Comparison of ENCODE assay signal across 12 mouse cellular contexts in the genomic region with DNA sequence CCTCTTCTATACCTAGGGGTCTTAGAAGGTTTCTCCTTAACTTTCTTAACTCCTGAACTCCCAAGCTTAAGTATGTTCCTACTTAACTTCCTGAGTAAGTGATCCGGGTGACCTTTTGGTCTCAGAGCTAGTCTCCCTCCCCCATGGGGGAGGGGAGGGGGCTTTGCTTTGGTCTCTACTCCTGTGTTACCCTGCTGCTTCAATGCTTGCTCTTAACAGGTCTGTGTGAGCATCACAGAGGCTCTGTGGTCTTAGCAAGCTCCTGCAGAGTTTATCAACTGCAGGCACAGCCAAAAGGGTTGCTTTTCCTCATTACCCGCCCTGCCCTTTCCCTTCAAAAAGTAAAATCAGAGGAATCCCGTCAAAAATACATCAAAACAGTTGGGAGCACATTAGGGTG.
A peak's percentile ranks its signal among the peaks of the same experiment; 100 is the strongest.
DNase-seq lines count a peak whose midpoint lies in the region; ATAC-seq and TF ChIP-seq lines count a peak whose summit lies in the region.
"Had no signal": no experiment of that assay in that cellular context is flagged by ENCODE, and none has a peak within 500 bp of the region (broad histone marks: within the 10 kb centered on the region; RNA-seq: fewer than 3 reads in every experiment).

No protein-coding gene starts in this region.

- DNase-seq in forebrain, embryonic 10.5 days (ENCODE audit: extremely low spot score, low spot score), result peak; percentile 25
- DNase-seq in forebrain, postnatal 0 days, result no peak
- no peak for DNase-seq in lung, adult 18-20 months
- peak; percentile 78 for DNase-seq in embryonic facial prominence, embryonic 11.5 days (ENCODE audit: low spot score)
- peak; percentile 19 for DNase-seq in retina, embryonic 14.5 days (ENCODE audit: low spot score)
- DNase-seq in frontal cortex, adult 2 months (ENCODE audit: extremely low spot score in 1 of 2, low spot score in 1 of 2), result no peak
- no peak for DNase-seq in liver, postnatal 0 days

- 4% methylated on average over 3 of the region's 3 CpGs for WGBS in forebrain, embryonic 10.5 days
- WGBS in forebrain, postnatal 0 days, result 15% methylated on average over 3 of the region's 3 CpGs
- WGBS in lung, embryonic 16.5 days, result 16% methylated on average over 3 of the region's 3 CpGs
- 7% methylated on average over 3 of the region's 3 CpGs for WGBS in embryonic facial prominence, embryonic 11.5 days
- 30% methylated on average over 3 of the region's 3 CpGs for WGBS in liver, postnatal 0 days (ENCODE audit: insufficient replicate concordance)

- TF ChIP-seq EP300 in liver, postnatal 0 days (IDR thresholded peaks at IDR 0.05; ENCODE audit: low read depth), result no peak

- 0 out of 2 replicates have a peak, but pooled peaks cover 5% of the 10 kb centered on the region for H3K36me3 ChIP-seq in forebrain, embryonic 10.5 days (replicated peaks)
- H3K36me3 ChIP-seq in forebrain, postnatal 0 days (ENCODE audit: insufficient read depth), result no peaks in the 10 kb centered on the region; the same call in 1 of the 2 replicates
- peaks cover 14% of the 10 kb centered on the region; the same call in 1 of the 2 replicates for H3K36me3 ChIP-seq in lung, embryonic 16.5 days (ENCODE audit: control insufficient read depth, insufficient read depth, low read length)
- no peaks in the 10 kb centered on the region for H3K36me3 ChIP-seq in embryonic facial prominence, embryonic 11.5 days (replicated peaks; ENCODE audit: control insufficient read depth, insufficient read depth, low read depth, low read length)
- no peaks in the 10 kb centered on the region for H3K36me3 ChIP-seq in liver, postnatal 0 days (replicated peaks; ENCODE audit: insufficient read depth, low read length)
- H3K36me3 ChIP-seq: liver, embryonic 12.5 days had no signal

- H3K9ac ChIP-seq in forebrain, postnatal 0 days, result no peak overlapping the region
- H3K9ac ChIP-seq in lung, embryonic 16.5 days (ENCODE audit: low read length), result 0 out of 2 replicates have a peak overlapping the region, but pooled peaks have one; percentile 26
- no peak overlapping the region for H3K9ac ChIP-seq in embryonic facial prominence, embryonic 11.5 days (replicated peaks; ENCODE audit: low read length)
- H3K9ac ChIP-seq in liver, postnatal 0 days (replicated peaks), result no peak overlapping the region
- H3K9ac ChIP-seq: liver, embryonic 12.5 days had no signal

- H3K9me3 ChIP-seq in forebrain, embryonic 10.5 days, result no peaks in the 10 kb centered on the region
- H3K9me3 ChIP-seq in forebrain, postnatal 0 days (ENCODE audit: low read length), result no peaks in the 10 kb centered on the region
- H3K9me3 ChIP-seq in lung, embryonic 16.5 days (ENCODE audit: control insufficient read depth, low read length), result no peaks in the 10 kb centered on the region
- no peaks in the 10 kb centered on the region for H3K9me3 ChIP-seq in embryonic facial prominence, embryonic 11.5 days (replicated peaks; ENCODE audit: control insufficient read depth, low read length)
- no peaks in the 10 kb centered on the region for H3K9me3 ChIP-seq in liver, postnatal 0 days (ENCODE audit: low read length)
- H3K9me3 ChIP-seq: liver, embryonic 12.5 days; neural tube, embryonic 12.5 days had no signal

- H3K4me1 ChIP-seq in forebrain, embryonic 10.5 days, result peaks cover 33% of the 10 kb centered on the region
- H3K4me1 ChIP-seq in forebrain, postnatal 0 days (ENCODE audit: insufficient read depth), result peaks cover 9% of the 10 kb centered on the region
- peaks cover 11% of the 10 kb centered on the region; the same call in 1 of the 2 replicates for H3K4me1 ChIP-seq in lung, embryonic 16.5 days (replicated peaks; ENCODE audit: control insufficient read depth, insufficient read depth, low read length)
- peaks cover 3% of the 10 kb centered on the region; the same call in 1 of the 2 replicates for H3K4me1 ChIP-seq in embryonic facial prominence, embryonic 11.5 days (ENCODE audit: control insufficient read depth, insufficient read depth, low read length)
- no peaks in the 10 kb centered on the region for H3K4me1 ChIP-seq in liver, postnatal 0 days (ENCODE audit: insufficient read depth)
- H3K4me1 ChIP-seq: liver, embryonic 12.5 days had no signal

- peaks cover 21% of the 10 kb centered on the region for H3K27me3 ChIP-seq in forebrain, embryonic 10.5 days (ENCODE audit: poor library complexity, severe bottlenecking)
- no peaks in the 10 kb centered on the region for H3K27me3 ChIP-seq in forebrain, postnatal 0 days (ENCODE audit: insufficient read depth, low read length)
- H3K27me3 ChIP-seq in lung, embryonic 16.5 days (ENCODE audit: control insufficient read depth, insufficient read depth, low read depth, low read length), result no peaks in the 10 kb centered on the region
- no peaks in the 10 kb centered on the region for H3K27me3 ChIP-seq in embryonic facial prominence, embryonic 11.5 days (ENCODE audit: control insufficient read depth, insufficient read depth, low read length)
- peaks cover 20% of the 10 kb centered on the region; the same call in 1 of the 2 replicates for H3K27me3 ChIP-seq in liver, postnatal 0 days (ENCODE audit: insufficient read depth, low read length)
- H3K27me3 ChIP-seq: neural tube, embryonic 12.5 days had no signal

- H3K4me3 ChIP-seq in forebrain, embryonic 10.5 days, result no peak overlapping the region
- H3K4me3 ChIP-seq in forebrain, postnatal 0 days (ENCODE audit: low read depth, low read length), result no peak overlapping the region
- H3K4me3 ChIP-seq in lung, embryonic 16.5 days (ENCODE audit: low read length), result no peak overlapping the region
- no peak overlapping the region for H3K4me3 ChIP-seq in embryonic facial prominence, embryonic 11.5 days (ENCODE audit: low read depth, low read length)
- no peak overlapping the region for H3K4me3 ChIP-seq in liver, postnatal 0 days (ENCODE audit: low read depth, low read length)

- no peak for ATAC-seq in forebrain, postnatal 0 days
- ATAC-seq in lung, embryonic 16.5 days (ENCODE audit: low read depth), result no peak
- ATAC-seq in embryonic facial prominence, embryonic 11.5 days (replicated peaks; ENCODE audit: insufficient number of reproducible peaks, low FRiP score, low TSS enrichment, low read depth), result no peak
- no peak for ATAC-seq in liver, postnatal 0 days
- ATAC-seq: activated CD4-positive, CD25-positive, alpha-beta regulatory T cell, adult 4 months; liver, embryonic 12.5 days had no signal

- no peak for TF ChIP-seq CTCF in forebrain, postnatal 0 days (IDR thresholded peaks at IDR 0.05; ENCODE audit: low read depth)
- no peak for TF ChIP-seq CTCF in liver, postnatal 0 days (IDR thresholded peaks at IDR 0.05; ENCODE audit: low read depth)

- peak overlapping the region; percentile 87 for H3K27ac ChIP-seq in forebrain, embryonic 10.5 days
- H3K27ac ChIP-seq in forebrain, postnatal 0 days (ENCODE audit: low read depth, low read length), result no peak overlapping the region
- no peak overlapping the region for H3K27ac ChIP-seq in lung, embryonic 16.5 days (ENCODE audit: low read length)
- H3K27ac ChIP-seq in embryonic facial prominence, embryonic 11.5 days (replicated peaks; ENCODE audit: low read depth, low read length), result no peak overlapping the region; the same call in 1 of the 2 replicates
- H3K27ac ChIP-seq in liver, postnatal 0 days (ENCODE audit: low read depth), result no peak overlapping the region
- H3K27ac ChIP-seq: kidney, postnatal 0 days; liver, embryonic 12.5 days; neural tube, embryonic 12.5 days had no signal

- no peak overlapping the region for H3K4me2 ChIP-seq in forebrain, postnatal 0 days (ENCODE audit: low read depth)
- H3K4me2 ChIP-seq in lung, embryonic 16.5 days (ENCODE audit: low read depth, low read length), result no peak overlapping the region
- H3K4me2 ChIP-seq in embryonic facial prominence, embryonic 11.5 days (ENCODE audit: low read depth, low read length), result no peak overlapping the region
- no peak overlapping the region for H3K4me2 ChIP-seq in liver, postnatal 0 days (ENCODE audit: low read depth, low read length)

Comparison
In these comparisons a context has a peak if more than half of its experiments do, and no peak if none do; other contexts are left out.
1. DNase-seq: peak in forebrain, embryonic 10.5 days (single experiment), embryonic facial prominence, embryonic 11.5 days (single experiment) and retina, embryonic 14.5 days (single experiment); none in forebrain, postnatal 0 days (single experiment), lung, adult 18-20 months (0 of 2), frontal cortex, adult 2 months (0 of 2) and liver, postnatal 0 days (single experiment).